ENCODE assay signal across 27 mouse cellular contexts in the genomic region with DNA sequence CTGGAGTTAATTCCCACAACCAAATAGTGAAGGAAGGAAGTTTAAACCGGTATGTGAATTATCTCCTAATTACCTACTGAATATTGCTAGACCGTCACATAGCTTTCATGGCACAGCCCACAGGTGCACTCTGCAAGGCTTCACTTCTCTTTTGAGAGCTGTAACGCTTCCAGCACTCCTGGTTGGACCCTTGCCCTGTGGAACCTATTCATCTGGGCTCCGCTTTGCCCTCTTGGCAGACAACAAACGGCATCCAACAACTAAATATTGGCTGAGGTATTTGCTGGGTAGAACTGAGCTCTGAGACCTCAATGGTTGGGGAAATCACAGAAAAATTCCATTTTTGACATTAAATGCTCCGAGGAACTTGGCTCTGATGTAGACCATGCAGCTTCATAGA. TPM values are rescaled to one million over a fixed set of nuclear protein-coding genes. Genes with fewer than 3 reads are reported as not detected.
A peak's percentile ranks its signal among the peaks of the same experiment; 100 is the strongest.
DNase-seq lines count a peak whose midpoint lies in the region; ATAC-seq and TF ChIP-seq lines count a peak whose summit lies in the region.
"Had no signal": no experiment of that assay in that cellular context is flagged by ENCODE, and none has a peak within 500 bp of the region (broad histone marks: within the 10 kb centered on the region; RNA-seq: fewer than 3 reads in every experiment).

No protein-coding gene starts in this region.

- no peak overlapping the region for H3K9ac ChIP-seq in heart, embryonic 11.5 days (ENCODE audit: low read depth, low read length)
- no peak overlapping the region for H3K9ac ChIP-seq in liver, adult 2 months (ENCODE audit: low read depth, low read length)
- no peak overlapping the region for H3K9ac ChIP-seq in liver, embryonic 12.5 days
- no peak overlapping the region for H3K9ac ChIP-seq in hindbrain, embryonic 16.5 days (ENCODE audit: low read depth, low read length)
- H3K9ac ChIP-seq: forebrain, embryonic 13.5 days; hindbrain, embryonic 15.5 days; limb, embryonic 13.5 days; liver, embryonic 13.5 days; midbrain, embryonic 12.5 days; neural tube, embryonic 13.5 days had no signal

- no peak overlapping the region for H3K4me2 ChIP-seq in heart, embryonic 11.5 days
- no peak overlapping the region for H3K4me2 ChIP-seq in liver, embryonic 12.5 days
- H3K4me2 ChIP-seq in hindbrain, embryonic 16.5 days (ENCODE audit: low read length): no peak overlapping the region
- H3K4me2 ChIP-seq: forebrain, embryonic 13.5 days; hindbrain, embryonic 15.5 days; limb, embryonic 13.5 days; liver, embryonic 13.5 days; midbrain, embryonic 12.5 days; neural tube, embryonic 13.5 days had no signal

- H3K27ac ChIP-seq in cerebellum, adult 2 months (ENCODE audit: insufficient read depth, low read length): no peak overlapping the region
- H3K27ac ChIP-seq in heart, embryonic 11.5 days (ENCODE audit: low read depth, low read length): no peak overlapping the region
- no peak overlapping the region for H3K27ac ChIP-seq in liver, adult 2 months (replicated peaks; ENCODE audit: insufficient read depth, low read depth, low read length)
- no peak overlapping the region for H3K27ac ChIP-seq in liver, embryonic 12.5 days
- H3K27ac ChIP-seq in hindbrain, embryonic 16.5 days (ENCODE audit: low read depth, low read length): no peak overlapping the region
- H3K27ac ChIP-seq: forebrain, embryonic 13.5 days; heart, embryonic 10.5 days; hindbrain, embryonic 10.5 days; hindbrain, embryonic 15.5 days; layer of hippocampus, adult 2 months; left cerebral cortex, adult 2 months; limb, embryonic 13.5 days; liver, embryonic 13.5 days; midbrain, embryonic 12.5 days; neural tube, embryonic 13.5 days had no signal

- H3K4me3 ChIP-seq in cerebellum, adult 2 months (replicated peaks; ENCODE audit: insufficient read depth, low read depth, low read length): no peak overlapping the region
- H3K4me3 ChIP-seq in heart, embryonic 11.5 days (ENCODE audit: low read depth, low read length): no peak overlapping the region
- no peak overlapping the region for H3K4me3 ChIP-seq in liver, adult 2 months (ENCODE audit: insufficient read depth, low read depth, low read length)
- H3K4me3 ChIP-seq in liver, embryonic 12.5 days: no peak overlapping the region
- no peak overlapping the region for H3K4me3 ChIP-seq in hindbrain, embryonic 16.5 days (ENCODE audit: low read length)
- H3K4me3 ChIP-seq: forebrain, embryonic 13.5 days; heart, embryonic 10.5 days; hindbrain, embryonic 10.5 days; hindbrain, embryonic 15.5 days; layer of hippocampus, adult 2 months; left cerebral cortex, adult 2 months; limb, embryonic 13.5 days; liver, embryonic 13.5 days; megakaryocyte, embryonic 14.5 days; midbrain, embryonic 12.5 days; neural tube, embryonic 13.5 days had no signal

- no peaks in the 10 kb centered on the region for H3K36me3 ChIP-seq in heart, embryonic 11.5 days (ENCODE audit: control insufficient read depth, insufficient read depth, low read length)
- H3K36me3 ChIP-seq in liver, adult 2 months (ENCODE audit: control insufficient read depth, insufficient read depth, low read length): peaks cover 23% of the 10 kb centered on the region
- no peaks in the 10 kb centered on the region for H3K36me3 ChIP-seq in liver, embryonic 12.5 days
- no peaks in the 10 kb centered on the region for H3K36me3 ChIP-seq in hindbrain, embryonic 16.5 days (ENCODE audit: control insufficient read depth, insufficient read depth, low read length)
- H3K36me3 ChIP-seq: heart, embryonic 10.5 days; hindbrain, embryonic 10.5 days; hindbrain, embryonic 15.5 days; limb, embryonic 13.5 days; liver, embryonic 13.5 days; midbrain, embryonic 12.5 days; neural tube, embryonic 13.5 days had no signal

- TF ChIP-seq CTCF in cerebellum, adult 2 months (IDR thresholded peaks at IDR 0.05; ENCODE audit: borderline replicate concordance, insufficient read depth, low read depth, low read length): no peak
- TF ChIP-seq CTCF in liver, adult 2 months (IDR thresholded peaks at IDR 0.05; ENCODE audit: low read depth, low read length): no peak

- no peaks in the 10 kb centered on the region for H3K9me3 ChIP-seq in heart, embryonic 11.5 days (replicated peaks; ENCODE audit: control insufficient read depth, low read length)
- H3K9me3 ChIP-seq in liver, embryonic 12.5 days (replicated peaks): no peaks in the 10 kb centered on the region
- H3K9me3 ChIP-seq in hindbrain, embryonic 16.5 days (ENCODE audit: control insufficient read depth, low read length): no peaks in the 10 kb centered on the region
- H3K9me3 ChIP-seq: forebrain, embryonic 13.5 days; heart, embryonic 10.5 days; hindbrain, embryonic 10.5 days; hindbrain, embryonic 15.5 days; limb, embryonic 13.5 days; liver, embryonic 13.5 days; megakaryocyte, embryonic 14.5 days; midbrain, embryonic 12.5 days; neural tube, embryonic 13.5 days had no signal

- H3K79me2 ChIP-seq in liver, adult 2 months (ENCODE audit: control insufficient read depth, insufficient read depth, low read length): no peaks in the 10 kb centered on the region

- no peak for ATAC-seq in heart, embryonic 11.5 days (replicated peaks; ENCODE audit: insufficient number of reproducible peaks, low FRiP score, low TSS enrichment)
- ATAC-seq in liver, embryonic 12.5 days: no peak
- no peak for ATAC-seq in hindbrain, embryonic 16.5 days
- ATAC-seq: forebrain, embryonic 13.5 days; lung, postnatal 0 days; Patski had no signal

- peak; percentile 12 to 35 for DNase-seq in cerebellum, adult 2 months
- no peak for DNase-seq in cerebellum, adult 11 months
- peak; percentile 15 to 20 for DNase-seq in heart, adult 18-20 months
- peak; percentile 73 for DNase-seq in liver, adult 2 months (ENCODE audit: extremely low read depth, low read depth, low spot score)
- DNase-seq in thymus, postnatal 10 days (ENCODE audit: low spot score in 2 of 2): no peak
- DNase-seq: adrenal gland, postnatal 25 days; gastrocnemius, postnatal 10 days; kidney, postnatal 14 days; liver, embryonic 13.5 days; lung, adult 18-20 months; lung, postnatal 4 days; thymus, postnatal 25 days had no signal

- H3K27me3 ChIP-seq in cerebellum, adult 2 months (ENCODE audit: control insufficient read depth, insufficient read depth, low read length): no peaks in the 10 kb centered on the region
- no peaks in the 10 kb centered on the region for H3K27me3 ChIP-seq in heart, embryonic 11.5 days (ENCODE audit: control insufficient read depth, insufficient read depth, low read length)
- no peaks in the 10 kb centered on the region for H3K27me3 ChIP-seq in liver, adult 2 months (ENCODE audit: control insufficient read depth, insufficient read depth, low read length)
- no peaks in the 10 kb centered on the region for H3K27me3 ChIP-seq in liver, embryonic 12.5 days (replicated peaks)
- no peaks in the 10 kb centered on the region for H3K27me3 ChIP-seq in hindbrain, embryonic 16.5 days (replicated peaks; ENCODE audit: control insufficient read depth, insufficient read depth, low read length)
- H3K27me3 ChIP-seq: forebrain, embryonic 13.5 days; hindbrain, embryonic 15.5 days; limb, embryonic 13.5 days; liver, embryonic 13.5 days; midbrain, embryonic 12.5 days; neural tube, embryonic 13.5 days had no signal

- WGBS in cerebellum, adult 2 months: 17% methylated on average over 6 of the region's 6 CpGs
- 78% methylated on average over 6 of the region's 6 CpGs for WGBS in heart, embryonic 11.5 days (ENCODE audit: insufficient replicate concordance)
- 30% methylated on average over 6 of the region's 6 CpGs for WGBS in liver, adult 2 months
- WGBS in liver, embryonic 12.5 days (ENCODE audit: insufficient replicate concordance): 74% methylated on average over 6 of the region's 6 CpGs
- 79% methylated on average over 6 of the region's 6 CpGs for WGBS in hindbrain, embryonic 16.5 days

- TF ChIP-seq POLR2A in cerebellum, adult 2 months (IDR thresholded peaks at IDR 0.05; ENCODE audit: borderline replicate concordance, insufficient read depth, low read length): no peak
- TF ChIP-seq POLR2A in liver, adult 2 months (IDR thresholded peaks at IDR 0.05; ENCODE audit: extremely low read depth, insufficient read depth, low read length): no peak

- H3K4me1 ChIP-seq in cerebellum, adult 2 months (ENCODE audit: control insufficient read depth, insufficient read depth, low read length): no peaks in the 10 kb centered on the region
- H3K4me1 ChIP-seq in heart, embryonic 11.5 days (ENCODE audit: control insufficient read depth, insufficient read depth, low read length): no peaks in the 10 kb centered on the region
- no peaks in the 10 kb centered on the region for H3K4me1 ChIP-seq in liver, adult 2 months (ENCODE audit: control insufficient read depth, insufficient read depth, low read length)
- H3K4me1 ChIP-seq in liver, embryonic 12.5 days: no peaks in the 10 kb centered on the region
- no peaks in the 10 kb centered on the region for H3K4me1 ChIP-seq in hindbrain, embryonic 16.5 days (ENCODE audit: control insufficient read depth, insufficient read depth, low read depth, low read length)
- H3K4me1 ChIP-seq: forebrain, embryonic 13.5 days; heart, embryonic 10.5 days; hindbrain, embryonic 10.5 days; hindbrain, embryonic 15.5 days; limb, embryonic 13.5 days; liver, embryonic 13.5 days; megakaryocyte, embryonic 14.5 days; midbrain, embryonic 12.5 days; neural tube, embryonic 13.5 days had no signal

RNA-seq across cellular contexts. Expression of a gene that starts 55.3 kb away (rescaled TPM):
- polyA plus RNA-seq in cerebellum, adult 2 months (2012; rRNA removed): 1.0 and 1.3 TPM in 2 replicates
- under 1 TPM; 0.15 to 0.17 TPM for total RNA-seq in heart, adult 18-20 months (2021)
- 0.10 and 0.36 TPM in 2 replicates for polyA plus RNA-seq in heart, embryonic 11.5 days (2014; fragmentation: Nextera tagmentation; extraction: Ambion mirVana)
- total RNA-seq in liver, adult 2 months (2014; rRNA removed): 254 and 300 TPM in 2 replicates
- 110 and 114 TPM in 2 replicates for polyA plus RNA-seq in liver, adult 2 months (2012; rRNA removed)
- polyA plus RNA-seq in liver, embryonic 12.5 days (2016; fragmentation: Nextera tagmentation; extraction: Ambion mirVana): 10.1 and 10.3 TPM in 2 replicates
- polyA plus RNA-seq in hindbrain, embryonic 16.5 days (2015; fragmentation: Nextera tagmentation; extraction: Ambion mirVana): 1.3 and 1.9 TPM in 2 replicates

Comparison
In these comparisons a context has a peak if more than half of its experiments do, and no peak if none do; other contexts are left out.
1. DNase-seq: peak in cerebellum, adult 2 months (2 of 2), heart, adult 18-20 months (2 of 2) and liver, adult 2 months (single experiment); none in cerebellum, adult 11 months (single experiment) and thymus, postnatal 10 days (0 of 2).